Mouse (Mus musculus) brain, embryonic 14.5 days (tissue): ENCODE data around the gene Hoxb8. TPM values are rescaled to one million over a fixed set of nuclear protein-coding genes. Genes with fewer than 3 reads are reported as not detected.

ENCODE experiments used
- DNase-seq: peaks from one replicate; pipeline ENCODE4 v3.0.0-alpha.2; 2011; ENCODE audit warnings: low read depth
- CTCF ChIP-seq: fragments of 200-500 bp; IDR thresholded peaks from 2 replicates; pipeline ENCODE4 v1.5.1; 2012; ENCODE audit warnings: inconsistent platforms, mild to moderate bottlenecking, moderate library complexity, borderline replicate concordance; ENCODE audit not compliant: insufficient read depth, insufficient read length; ENCODE audit errors: extremely low read depth
- POLR2A ChIP-seq: fragments of 200-500 bp; IDR thresholded peaks from 2 replicates; pipeline ENCODE4 v1.6.1; 2012; ENCODE audit warnings: mild to moderate bottlenecking, inconsistent platforms, borderline replicate concordance; ENCODE audit not compliant: poor library complexity, insufficient read depth, insufficient read length, severe bottlenecking; ENCODE audit errors: extremely low read depth
- polyA plus RNA-seq: library from polyadenylated mRNA; depleted of rRNA; stranded (reverse); fragments of >200 nt; gene quantifications from 2 replicates; pipeline ENCODE4 v1.2.3, GENCODE M21; 2012

Hoxb8 gene
- polyA plus RNA-seq, 1 experiment, result 19.0 TPM

- no peak for TF ChIP-seq POLR2A
- TF ChIP-seq CTCF, result no peak
- no peak for DNase-seq
Measured at GRCm38 (mm10) chr11:96290705-96291355, 9.1 kb downstream of the Hoxb8 start.

- TF ChIP-seq CTCF, result no peak
- TF ChIP-seq POLR2A, result no peak
- DNase-seq, result no peak
Measured at GRCm38 (mm10) chr11:96291681-96292564, 10.2 kb downstream of the Hoxb8 start, which contains the start of gene Hoxb6. Hoxb6 (plus strand) TSS chr11:96292476.

DNA sequence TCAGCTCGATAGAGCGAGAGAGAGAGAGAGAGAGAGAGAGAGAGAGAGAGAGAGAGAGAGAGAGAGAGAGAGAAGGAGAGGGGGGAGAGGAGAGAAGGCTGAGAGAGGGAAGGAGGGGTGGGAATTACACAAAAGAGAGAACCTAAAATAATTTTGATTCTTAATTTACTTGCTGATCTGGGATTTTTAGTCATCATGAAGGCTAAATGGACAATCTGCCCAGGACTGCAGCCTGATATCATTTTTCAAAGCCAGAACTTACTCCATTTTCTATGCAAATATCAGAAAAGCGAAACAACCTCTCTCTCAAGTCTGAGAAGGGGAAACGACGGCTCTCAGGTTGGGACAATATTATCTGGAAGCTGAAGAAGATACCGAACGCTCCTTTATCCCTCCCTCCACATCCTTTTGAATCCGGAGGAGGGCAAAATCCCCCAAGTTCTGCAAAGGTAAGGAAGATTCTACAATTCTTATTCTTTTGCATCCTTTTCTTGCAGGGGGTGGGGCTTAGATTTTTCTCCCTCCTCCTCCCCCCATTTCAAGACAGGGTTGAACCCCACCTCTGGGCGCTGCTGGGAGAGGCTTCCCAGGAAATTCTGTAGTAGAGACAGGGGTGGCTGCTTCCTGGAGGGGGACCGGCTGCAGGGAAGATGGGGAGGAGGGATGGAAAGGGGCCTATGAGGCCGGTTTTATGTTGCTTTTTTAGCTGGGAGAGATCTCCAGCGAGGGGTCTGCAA lies 11.0 kb downstream of the Hoxb8 start:
- DNase-seq, result no peak
- no peak for TF ChIP-seq POLR2A
- no peak for TF ChIP-seq CTCF

DNA sequence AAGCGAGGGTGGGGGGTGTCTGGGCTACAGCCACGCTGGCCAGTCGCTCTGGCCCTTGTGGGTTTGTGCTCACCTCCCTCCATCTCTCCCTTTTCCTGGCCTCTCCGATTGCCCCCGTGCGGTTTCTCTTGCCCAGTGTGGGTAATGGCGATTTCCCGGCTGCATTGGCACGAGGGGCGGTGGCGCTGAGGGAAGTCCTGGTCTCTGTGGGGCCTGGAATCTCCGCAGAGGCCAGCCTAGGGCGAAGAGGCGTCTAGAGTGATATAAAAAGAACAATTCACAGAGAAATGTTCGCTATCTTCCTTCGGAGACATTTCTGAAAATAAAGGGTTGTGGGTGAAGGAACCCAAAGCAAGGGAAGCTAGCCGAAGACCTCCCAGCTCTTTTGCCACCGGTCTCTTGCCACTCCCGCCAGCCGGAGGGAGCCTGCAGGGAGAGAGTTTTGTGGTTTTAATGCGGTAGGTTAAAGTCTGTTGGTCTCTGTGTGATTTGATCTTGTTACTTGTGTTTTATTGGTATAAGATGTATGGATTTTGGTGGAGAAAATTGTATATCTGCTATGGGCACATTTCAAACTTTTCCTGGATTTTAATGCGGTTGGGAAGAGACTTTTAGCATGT lies 11.7 kb downstream of the Hoxb8 start:
- no peak for DNase-seq
- no peak for TF ChIP-seq POLR2A
- TF ChIP-seq CTCF, result no peak

DNA sequence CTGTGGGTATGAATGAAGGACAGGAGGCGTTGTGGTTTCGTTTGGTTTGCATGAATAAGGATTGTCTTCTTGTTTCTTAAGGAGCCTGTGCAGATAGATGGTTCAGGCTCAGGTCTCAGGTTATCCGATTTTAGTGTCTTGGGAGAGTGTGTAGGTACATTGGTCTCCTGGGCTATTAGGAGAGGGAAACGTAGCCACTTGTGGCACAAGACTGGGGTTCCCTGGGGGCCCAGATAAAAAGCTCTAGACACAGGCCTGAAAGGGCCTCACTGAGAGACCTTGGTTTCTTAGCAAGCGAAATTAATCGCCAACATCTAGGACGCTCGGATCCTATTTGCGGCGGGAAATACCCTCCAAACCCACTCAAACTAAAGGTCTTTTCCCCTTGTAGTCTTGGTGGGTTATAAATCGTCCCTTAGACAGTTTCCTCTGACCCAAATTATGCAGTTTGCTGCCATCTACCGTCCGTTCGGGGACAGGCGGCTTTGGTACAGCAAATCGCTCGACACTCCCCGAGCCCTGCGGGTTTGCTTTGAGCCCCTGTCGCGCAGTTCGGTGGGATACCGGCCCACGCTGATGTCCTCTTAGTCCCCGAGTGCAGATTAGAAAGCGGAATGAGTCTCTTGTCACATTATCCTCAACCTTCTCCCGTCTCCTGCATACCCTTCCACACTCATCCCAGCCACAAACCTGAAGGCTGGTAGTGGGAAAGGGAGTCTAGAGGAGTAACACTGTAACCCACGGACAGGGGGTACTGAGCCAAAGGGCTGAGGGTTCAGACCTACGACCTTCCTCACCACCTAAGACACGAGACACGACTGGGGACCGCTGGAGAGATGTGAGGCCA lies 12.8 kb downstream of the Hoxb8 start:
- no peak for TF ChIP-seq POLR2A
- TF ChIP-seq CTCF, result peak; percentile 85
- DNase-seq, result peak; percentile 86

GRCm38 (mm10) chr11:96295092-96295835 lies 13.6 kb downstream of the Hoxb8 start:
- no peak for DNase-seq
- no peak for TF ChIP-seq CTCF
- no peak for TF ChIP-seq POLR2A

DNA sequence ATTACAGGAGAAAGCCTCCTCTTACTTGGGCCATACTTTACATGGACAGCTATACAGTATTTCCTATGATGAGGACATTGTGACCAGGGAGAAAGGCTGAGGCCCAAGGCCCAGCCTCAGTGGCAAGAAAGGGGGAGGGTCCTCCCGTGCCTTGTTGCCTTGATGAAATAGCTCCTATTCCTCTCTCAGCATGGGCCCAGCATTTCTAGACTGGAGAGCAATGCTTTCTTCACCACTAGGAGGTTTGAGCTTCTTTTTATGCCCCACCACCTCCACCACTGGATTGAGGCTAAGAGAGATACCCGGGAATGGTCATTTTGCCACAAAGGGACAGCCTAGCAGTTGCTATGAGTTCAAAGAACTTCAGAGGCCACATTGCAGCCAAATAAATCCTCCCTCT lies 15.3 kb downstream of the Hoxb8 start:
- DNase-seq, result no peak
- TF ChIP-seq CTCF, result peak; percentile 3; the same call in 1 of the 2 replicates
- TF ChIP-seq POLR2A, result no peak

DNA sequence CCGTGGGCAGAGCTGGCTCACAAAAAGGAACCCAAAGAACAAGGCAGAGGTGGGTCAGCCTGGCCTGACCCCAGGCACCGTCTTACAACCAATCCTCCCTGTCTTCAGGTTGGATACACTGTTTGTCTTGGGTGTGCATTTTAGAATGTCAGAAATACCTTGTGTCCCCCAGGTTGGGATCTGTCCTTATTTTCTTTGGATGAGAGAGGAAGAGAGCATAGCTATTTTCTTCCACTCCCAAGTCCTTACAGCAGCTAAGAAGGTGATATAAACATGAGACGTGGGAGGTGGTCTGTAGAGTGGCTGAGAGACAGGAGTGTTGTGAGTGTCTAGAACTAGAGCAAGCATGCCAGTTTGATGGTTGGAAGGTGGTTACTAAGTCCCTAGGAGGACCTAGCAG lies 15.7 kb downstream of the Hoxb8 start:
- DNase-seq, result no peak
- TF ChIP-seq CTCF, result no peak

DNA sequence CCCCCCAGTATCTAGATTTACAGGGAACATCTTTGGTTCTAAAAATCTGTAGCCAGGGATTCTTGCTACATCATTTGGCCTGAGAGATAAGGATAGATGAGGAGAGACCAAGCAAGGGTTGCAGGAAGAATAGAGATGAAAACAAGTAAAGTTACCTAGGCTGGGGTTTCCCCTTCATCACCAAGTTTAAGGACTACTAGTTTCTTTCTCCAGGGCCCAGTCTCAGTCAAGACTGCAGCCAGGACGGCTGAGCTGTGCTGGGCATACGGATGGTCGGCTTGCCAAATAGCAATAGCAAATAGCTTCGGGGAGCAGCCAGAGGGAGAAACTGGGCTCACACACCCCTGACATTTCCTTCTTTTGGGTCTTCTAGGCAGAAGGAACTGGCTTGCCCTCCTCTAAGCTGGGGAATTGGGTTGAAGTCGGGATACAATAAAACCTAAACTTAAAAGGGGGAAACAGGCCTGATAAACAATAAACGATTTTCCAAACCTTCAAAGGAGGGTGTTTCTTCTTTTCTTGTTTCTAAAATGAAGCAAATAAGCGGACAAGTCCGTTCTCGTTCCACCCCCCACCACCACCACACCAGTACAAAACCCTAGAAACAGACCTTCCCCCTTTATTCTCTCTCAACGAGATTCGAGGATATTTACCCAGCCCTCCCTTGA lies 16.4 kb downstream of the Hoxb8 start:
- DNase-seq, result no peak
- no peak for TF ChIP-seq POLR2A
- TF ChIP-seq CTCF, result no peak
